Mouse (Mus musculus) limb, embryonic 14.5 days (tissue): ENCODE data around the gene Hpcal4. TPM values are rescaled to one million over a fixed set of nuclear protein-coding genes. Genes with fewer than 3 reads are reported as not detected.

ENCODE experiments used
- ATAC-seq: fragments of 200-750 bp; cut with Nextera tagmentation; 2 replicates; pipeline ENCODE4 v1.8.0; 2017; ENCODE audit warnings: low read depth, moderate number of reproducible peaks, moderate TSS enrichment; ENCODE audit not compliant: low FRiP score
- DNase-seq: peaks from one replicate; pipeline ENCODE4 v3.0.0-alpha.2; 2015; ENCODE audit warnings: low spot score
- H3K27ac ChIP-seq: fragments of 300-500 bp; sonication (generic); replicated peaks from 2 replicates; pipeline ENCODE4 v1.5.1; 2014; ENCODE audit warnings: low read depth, mild to moderate bottlenecking, low read length, moderate library complexity, mixed read lengths
- H3K27me3 ChIP-seq: fragments of 300-500 bp; sonication (generic); 2 replicates; pipeline ENCODE4 v1.6.1; 2014; ENCODE audit warnings: low read length, mixed read lengths; ENCODE audit not compliant: control insufficient read depth, insufficient read depth
- H3K36me3 ChIP-seq: fragments of 300-500 bp; sonication (generic); 2 replicates; pipeline ENCODE4 v1.6.1; 2014; ENCODE audit warnings: mild to moderate bottlenecking, low read length, moderate library complexity, mixed read lengths; ENCODE audit not compliant: control insufficient read depth, insufficient read depth
- H3K4me1 ChIP-seq: fragments of 300-500 bp; sonication (generic); 2 replicates; pipeline ENCODE4 v1.6.1; 2014; ENCODE audit warnings: antibody characterized with exemption, low read length, mixed read lengths; ENCODE audit not compliant: control insufficient read depth, insufficient read depth
- H3K4me2 ChIP-seq: fragments of 300-500 bp; sonication (generic); replicated peaks from 2 replicates; pipeline ENCODE4 v1.6.1; 2014; ENCODE audit warnings: low read depth, mild to moderate bottlenecking, low read length, moderate library complexity; ENCODE audit not compliant: severe bottlenecking
- H3K4me3 ChIP-seq: fragments of 300-500 bp; sonication (generic); replicated peaks from 2 replicates; pipeline ENCODE4 v1.5.1; 2014; ENCODE audit warnings: low read length
- H3K9ac ChIP-seq: fragments of 300-500 bp; sonication (generic); 2 replicates; pipeline ENCODE4 v1.6.1; 2014; ENCODE audit warnings: mild to moderate bottlenecking, low read depth, low read length, moderate library complexity; ENCODE audit not compliant: severe bottlenecking
- H3K9me3 ChIP-seq: fragments of 300-500 bp; sonication (generic); 2 replicates; pipeline ENCODE4 v1.6.1; 2016; ENCODE audit warnings: low read length; ENCODE audit not compliant: control insufficient read depth
- POLR2A ChIP-seq: fragments of 200-500 bp; IDR thresholded peaks from 2 replicates; pipeline ENCODE4 v1.8.0; 2012; ENCODE audit warnings: inconsistent platforms, mild to moderate bottlenecking, moderate library complexity, borderline replicate concordance; ENCODE audit not compliant: insufficient read depth, insufficient read length; ENCODE audit errors: extremely low read depth
- WGBS: fragments of 180-500 bp; shearing (Covaris S2); extraction: QIAGEN DNeasy Blood & Tissue Kit; methylation state at CpG from one replicate; pipeline ENCODE4 v1.1.7; 2014; 5-methylcytosine and 5-hydroxymethylcytosine counted together
- polyA plus RNA-seq, 2 experiments: library from polyadenylated mRNA; depleted of rRNA in 1 of 2; stranded (reverse) in 1 of 2; unstranded in 1 of 2; fragments of >200 nt; fragmentation: Nextera tagmentation in 1 of 2; extraction: Ambion mirVana in 1 of 2; gene quantifications; 2 replicates each; pipeline versions ENCODE4 v1.2.1 to v1.2.3; 2012 to 2014

Hpcal4 gene
- polyA plus RNA-seq, 2 experiments = 0.26 to 0.34 TPM

DNA sequence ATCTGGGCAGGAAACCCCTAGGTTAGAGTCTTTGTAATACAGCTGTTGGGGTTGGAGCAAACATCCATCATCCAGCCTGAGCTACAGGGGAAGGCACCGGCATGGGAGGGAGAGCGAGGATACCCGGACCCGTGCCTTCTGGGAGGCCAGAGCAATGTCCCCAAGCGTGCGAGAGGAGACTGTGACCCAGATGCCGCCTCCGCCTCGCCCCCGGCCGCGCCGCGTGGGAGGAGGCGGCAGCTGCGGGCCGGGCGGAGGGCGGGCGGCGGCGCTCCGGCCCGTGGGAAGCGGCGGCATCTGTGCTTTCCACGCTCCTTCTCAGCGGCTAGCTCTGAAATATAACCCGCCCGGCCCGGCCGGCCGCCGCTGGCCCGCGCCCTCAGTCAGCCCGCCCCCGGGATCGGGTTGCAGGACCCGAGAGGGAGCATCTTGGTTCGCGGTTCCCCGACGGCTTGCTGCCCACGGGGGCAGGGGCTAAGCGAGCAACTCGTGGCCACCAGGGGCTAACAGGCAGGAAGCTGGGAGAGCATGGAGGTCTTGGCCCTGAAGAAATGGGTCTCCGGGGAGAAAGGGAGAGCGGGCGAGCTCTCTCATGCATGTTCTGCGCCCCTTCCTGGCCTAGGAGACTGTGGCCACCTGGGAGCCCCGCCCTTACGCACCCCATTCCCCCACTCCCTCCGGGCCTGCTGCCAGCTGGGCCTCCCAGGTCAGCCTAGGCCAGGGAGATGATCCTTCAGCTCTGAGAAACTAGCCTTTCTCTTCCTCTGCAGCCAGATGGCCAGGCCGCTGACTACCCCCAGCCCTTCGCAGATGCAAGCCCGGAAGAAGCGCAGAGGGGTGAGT, 56.6 kb downstream of the Hpcal4 start:
- no peak for TF ChIP-seq POLR2A
- Histone ChIP-seq H3K4me1 (peaks cover 9% of the 10 kb centered on the region), H3K9ac (peak overlapping the region; percentile 43), H3K4me2 (peak overlapping the region; percentile 64), H3K27ac (no peak overlapping the region), H3K27me3 (0 out of 2 replicates have a peak, but pooled peaks cover 15% of the 10 kb centered on the region), H3K9me3 (no peaks in the 10 kb centered on the region), H3K36me3 (no peaks in the 10 kb centered on the region), H3K4me3 (peak overlapping the region; percentile 31)
- ATAC-seq (peak; percentile 85), DNase-seq (peak; percentile 32)
- WGBS = 7% methylated on average over 34 of the region's 58 CpGs

Other genes with a start within 250 kb of the Hpcal4 start
- gene Mfsd2a, start 222.0 kb upstream of the Hpcal4 start, polyA plus RNA-seq (2012; rRNA removed) = 13.1 and 16.4 TPM in 2 replicates
- 9.1 and 9.3 TPM in 2 replicates for gene Mfsd2a, start 222.0 kb upstream of the Hpcal4 start, polyA plus RNA-seq (2014; fragmentation: Nextera tagmentation; extraction: Ambion mirVana)
- 24.6 and 26.2 TPM in 2 replicates for gene Mycl, start 187.6 kb upstream of the Hpcal4 start, polyA plus RNA-seq (2012; rRNA removed)
- 39.2 and 41.1 TPM in 2 replicates for gene Mycl, start 187.6 kb upstream of the Hpcal4 start, polyA plus RNA-seq (2014; fragmentation: Nextera tagmentation; extraction: Ambion mirVana)
- gene Trit1, start 166.6 kb upstream of the Hpcal4 start, polyA plus RNA-seq (2012; rRNA removed) = 13.7 and 15.0 TPM in 2 replicates
- gene Trit1, start 166.6 kb upstream of the Hpcal4 start, polyA plus RNA-seq (2014; fragmentation: Nextera tagmentation; extraction: Ambion mirVana) = 18.9 and 20.1 TPM in 2 replicates
- gene Bmp8b, start 78.1 kb upstream of the Hpcal4 start, polyA plus RNA-seq (2012; rRNA removed) = 1.5 and 1.9 TPM in 2 replicates
- 0.93 and 1.3 TPM in 2 replicates for gene Bmp8b, start 78.1 kb upstream of the Hpcal4 start, polyA plus RNA-seq (2014; fragmentation: Nextera tagmentation; extraction: Ambion mirVana)
- gene Oxct2b, start 67.0 kb upstream of the Hpcal4 start, polyA plus RNA-seq (2012; rRNA removed) = 0.35 and 0.41 TPM in 2 replicates
- 0.33 TPM in 1 of 2 replicates, not detected in the other for gene Oxct2b, start 67.0 kb upstream of the Hpcal4 start, polyA plus RNA-seq (2014; fragmentation: Nextera tagmentation; extraction: Ambion mirVana)
- gene Ppie, start 43.3 kb upstream of the Hpcal4 start, polyA plus RNA-seq (2012; rRNA removed) = 46.0 and 57.6 TPM in 2 replicates
- 93.9 and 96.4 TPM in 2 replicates for gene Ppie, start 43.3 kb upstream of the Hpcal4 start, polyA plus RNA-seq (2014; fragmentation: Nextera tagmentation; extraction: Ambion mirVana)
- gene Nt5c1a, start 18.3 kb downstream of the Hpcal4 start, polyA plus RNA-seq (2012; rRNA removed) = 0.05 TPM in 1 of 2 replicates, not detected in the other
- gene Nt5c1a, start 18.3 kb downstream of the Hpcal4 start, polyA plus RNA-seq (2014; fragmentation: Nextera tagmentation; extraction: Ambion mirVana) = not detected in 2 replicates
- gene Heyl, start 50.3 kb downstream of the Hpcal4 start, polyA plus RNA-seq (2012; rRNA removed) = 8.9 and 11.1 TPM in 2 replicates
- gene Heyl, start 50.3 kb downstream of the Hpcal4 start, polyA plus RNA-seq (2014; fragmentation: Nextera tagmentation; extraction: Ambion mirVana) = 9.6 and 13.2 TPM in 2 replicates
- gene Pabpc4, start 79.1 kb downstream of the Hpcal4 start, polyA plus RNA-seq (2012; rRNA removed) = 147 and 207 TPM in 2 replicates
- gene Pabpc4, start 79.1 kb downstream of the Hpcal4 start, polyA plus RNA-seq (2014; fragmentation: Nextera tagmentation; extraction: Ambion mirVana) = 57.2 and 59.1 TPM in 2 replicates
- 0.20 and 0.21 TPM in 2 replicates for gene Oxct2a, start 140.4 kb downstream of the Hpcal4 start, polyA plus RNA-seq (2012; rRNA removed)
- not detected in 2 replicates for gene Oxct2a, start 140.4 kb downstream of the Hpcal4 start, polyA plus RNA-seq (2014; fragmentation: Nextera tagmentation; extraction: Ambion mirVana)
- gene Bmp8a, start 160.0 kb downstream of the Hpcal4 start, polyA plus RNA-seq (2012; rRNA removed) = 1.4 and 1.6 TPM in 2 replicates
- gene Bmp8a, start 160.0 kb downstream of the Hpcal4 start, polyA plus RNA-seq (2014; fragmentation: Nextera tagmentation; extraction: Ambion mirVana) = 1.8 and 1.9 TPM in 2 replicates